Mouse (Mus musculus): ENCODE measurements around the gene Uqcrc2.

Gene Uqcrc2

GRCm38 (mm10) chr7:120634711-120635361, at the start of gene Uqcrc2:
TSS of gene Uqcrc2 (plus strand) at chr7:120635176.
- peak; percentile 91 to 92 for DNase-seq (ENCODE audit: low spot score in 2 of 2)

- DNase-seq (ENCODE audit: low spot score in 2 of 2): no peak
Measured at GRCm38 (mm10) chr7:120597203-120597743, 37.7 kb upstream of the Uqcrc2 start.

GRCm38 (mm10) chr7:120597744-120598243, 37.2 kb upstream of the Uqcrc2 start:
- DNase-seq (ENCODE audit: low spot score in 2 of 2): peak; percentile 40 to 46

GRCm38 (mm10) chr7:120598355-120598754, 36.6 kb upstream of the Uqcrc2 start:
- DNase-seq (ENCODE audit: low spot score in 2 of 2): no peak

- DNase-seq (ENCODE audit: low spot score in 2 of 2): no peak
Measured at GRCm38 (mm10) chr7:120620075-120620771, 14.8 kb upstream of the Uqcrc2 start.

GRCm38 (mm10) chr7:120620841-120621240, 14.1 kb upstream of the Uqcrc2 start:
- DNase-seq (ENCODE audit: low spot score in 2 of 2): no peak

GRCm38 (mm10) chr7:120632518-120632917, 2.5 kb upstream of the Uqcrc2 start:
- peak; percentile 54 to 60 for DNase-seq (ENCODE audit: low spot score in 2 of 2)

- DNase-seq (ENCODE audit: low spot score in 2 of 2): no peak
Measured at GRCm38 (mm10) chr7:120634301-120634700, 675 bp upstream of the Uqcrc2 start.

- no peak for DNase-seq (ENCODE audit: low spot score in 2 of 2)
Measured at GRCm38 (mm10) chr7:120635362-120635781, 396 bp downstream of the Uqcrc2 start.

- no peak for DNase-seq (ENCODE audit: low spot score in 2 of 2)
Measured at GRCm38 (mm10) chr7:120635821-120636220, 845 bp downstream of the Uqcrc2 start.

GRCm38 (mm10) chr7:120643217-120643616, 8.2 kb downstream of the Uqcrc2 start:
- no peak for DNase-seq (ENCODE audit: low spot score in 2 of 2)

GRCm38 (mm10) chr7:120647849-120648248, 12.9 kb downstream of the Uqcrc2 start:
- DNase-seq (ENCODE audit: low spot score in 2 of 2): peak; percentile 61 to 64

- DNase-seq (ENCODE audit: low spot score in 2 of 2): no peak
Measured at GRCm38 (mm10) chr7:120662079-120662478, 27.1 kb downstream of the Uqcrc2 start.

- peak; percentile 73 to 85 for DNase-seq (ENCODE audit: low spot score in 2 of 2)
Measured at GRCm38 (mm10) chr7:120670153-120670875, 35.3 kb downstream of the Uqcrc2 start, which contains the start of gene Pdzd9. TSS of gene Pdzd9 (minus strand) at chr7:120670343.

- no peak for DNase-seq (ENCODE audit: low spot score in 2 of 2)
Measured at GRCm38 (mm10) chr7:120671271-120671670, 36.3 kb downstream of the Uqcrc2 start.

- peak; percentile 66 to 79 for DNase-seq (ENCODE audit: low spot score in 2 of 2)
Measured at GRCm38 (mm10) chr7:120677001-120677643, 42.1 kb downstream of the Uqcrc2 start, which contains the start of gene Mosmo. TSS of gene Mosmo (plus strand) at chr7:120677618.

- peak; percentile 58 to 62 for DNase-seq (ENCODE audit: low spot score in 2 of 2)
Measured at GRCm38 (mm10) chr7:120677764-120678531, 43.0 kb downstream of the Uqcrc2 start.

- DNase-seq (ENCODE audit: low spot score in 2 of 2): no peak
Measured at GRCm38 (mm10) chr7:120679023-120679422, 44.0 kb downstream of the Uqcrc2 start.

GRCm38 (mm10) chr7:120682002-120682401, 47.0 kb downstream of the Uqcrc2 start:
- no peak for DNase-seq (ENCODE audit: low spot score in 2 of 2)

- DNase-seq (ENCODE audit: low spot score in 2 of 2): no peak
Measured at GRCm38 (mm10) chr7:120684731-120685161, 49.8 kb downstream of the Uqcrc2 start.

- no peak for DNase-seq (ENCODE audit: low spot score in 2 of 2)
Measured at GRCm38 (mm10) chr7:120685227-120685626, 50.3 kb downstream of the Uqcrc2 start.
